Mouse (Mus musculus) 416B (cell line): ENCODE results near the gene Prtg.

Experiments
- DNase-seq: peaks from one replicate; pipeline ENCODE4 v3.0.0; 2011; ENCODE audit warnings: low read depth

Prtg gene

GRCm38 (mm10) chr9:72911381-72911780 is 104.7 kb downstream of the Prtg start:
- no peak for DNase-seq

- peak; percentile 45 for DNase-seq
Measured at GRCm38 (mm10) chr9:72913551-72913950, 106.9 kb downstream of the Prtg start.

GRCm38 (mm10) chr9:72915728-72916127 is 109.1 kb downstream of the Prtg start:
- no peak for DNase-seq

- DNase-seq, result no peak
Measured at GRCm38 (mm10) chr9:72923068-72923467, 116.4 kb downstream of the Prtg start.

GRCm38 (mm10) chr9:72925021-72925934 is 118.6 kb downstream of the Prtg start, which contains the start of gene Pygo1:
Gene Pygo1 (plus strand): TSS chr9:72925645.
- DNase-seq, result no peak

GRCm38 (mm10) chr9:72925935-72926258 is 119.2 kb downstream of the Prtg start:
- no peak for DNase-seq

- DNase-seq, result no peak
Measured at GRCm38 (mm10) chr9:72931166-72931790, 124.6 kb downstream of the Prtg start.

- peak; percentile 22 for DNase-seq
Measured at GRCm38 (mm10) chr9:72935309-72935708, 128.6 kb downstream of the Prtg start.

- no peak for DNase-seq
Measured at GRCm38 (mm10) chr9:72936301-72936700, 129.6 kb downstream of the Prtg start.

- DNase-seq, result peak; percentile 13
Measured at GRCm38 (mm10) chr9:72943424-72943823, 136.8 kb downstream of the Prtg start.

GRCm38 (mm10) chr9:72944286-72944685 is 137.6 kb downstream of the Prtg start:
- DNase-seq, result no peak

- no peak for DNase-seq
Measured at GRCm38 (mm10) chr9:72947010-72947409, 140.3 kb downstream of the Prtg start.

- DNase-seq, result no peak
Measured at GRCm38 (mm10) chr9:72949572-72949971, 142.9 kb downstream of the Prtg start.

GRCm38 (mm10) chr9:72954746-72955145 is 148.1 kb downstream of the Prtg start:
- peak; percentile 59 for DNase-seq

GRCm38 (mm10) chr9:72955546-72955945 is 148.9 kb downstream of the Prtg start:
- DNase-seq, result peak; percentile 73

GRCm38 (mm10) chr9:72958521-72959450 is 152.1 kb downstream of the Prtg start, which contains the start of the genes Dyx1c1 and Gm44503:
Gene Dyx1c1 (plus strand): TSS chr9:72958785.
Gene Gm44503 (plus strand): TSS chr9:72958852.
- DNase-seq, result no peak

- DNase-seq, result peak; percentile 19
Measured at GRCm38 (mm10) chr9:72961346-72961745, 154.7 kb downstream of the Prtg start.

GRCm38 (mm10) chr9:72961959-72962358 is 155.3 kb downstream of the Prtg start:
- peak; percentile 64 for DNase-seq
